Mouse (Mus musculus) gastrocnemius, adult 18-20 months (tissue): ENCODE measurements around the gene Car4. TPM values are rescaled to one million over a fixed set of nuclear protein-coding genes. Genes with fewer than 3 reads are reported as not detected.

Experiments used
- DNase-seq: peaks from one replicate; pipeline ENCODE4 v3.0.0; 2021; ENCODE audit warnings: low spot score
- total RNA-seq, 2 experiments: library from RNA; stranded (reverse); gene quantifications; 2 replicates each; pipeline ENCODE4 v1.2.3; 2021

Car4 gene
- total RNA-seq, 2 experiments from 2014 or later = 4.8 to 5.8 TPM

DNA sequence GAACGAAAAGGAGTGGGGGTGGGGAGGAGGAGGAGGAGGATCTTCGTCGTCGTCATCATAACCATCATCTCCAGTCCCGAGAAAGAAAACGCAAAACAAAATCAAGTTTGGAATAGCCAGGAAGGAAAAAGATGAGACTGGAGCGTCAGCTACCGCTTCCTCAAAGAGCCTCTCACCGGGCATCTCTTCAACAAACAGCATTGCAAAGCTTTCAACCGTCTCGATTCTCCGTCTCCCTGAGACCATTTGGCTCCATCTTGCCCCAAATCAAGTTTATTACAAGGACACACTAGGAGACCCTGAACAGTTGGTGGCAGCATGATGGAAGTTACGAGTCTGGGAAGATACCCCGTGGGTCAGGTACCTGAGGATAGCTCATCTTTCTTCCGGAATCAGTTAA, 415 bp upstream of the Car4 start:
- no peak for DNase-seq

- DNase-seq = no peak
Measured at GRCm38 (mm10) chr11:84958271-84958630, 665 bp downstream of the Car4 start.

DNA sequence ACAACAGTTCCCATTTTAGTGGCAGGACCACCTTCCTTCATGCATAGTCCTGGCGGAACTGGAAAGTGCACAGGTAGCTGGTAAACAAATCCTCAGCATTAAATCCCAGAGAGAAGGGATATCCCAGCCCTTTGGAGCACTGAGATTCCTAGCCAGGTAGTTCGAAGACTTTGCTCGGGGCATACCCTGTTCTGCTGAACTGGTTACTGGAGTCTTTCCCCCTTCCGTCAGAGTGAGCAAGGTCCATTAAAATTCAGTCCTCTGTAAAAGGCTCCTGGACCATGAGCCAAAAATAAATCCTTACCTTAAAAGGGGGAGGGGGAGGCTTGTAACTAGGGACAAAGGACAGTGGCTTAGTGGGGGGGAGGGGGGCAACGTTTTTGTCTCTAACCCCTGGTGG, 1.6 kb downstream of the Car4 start:
- no peak for DNase-seq

DNA sequence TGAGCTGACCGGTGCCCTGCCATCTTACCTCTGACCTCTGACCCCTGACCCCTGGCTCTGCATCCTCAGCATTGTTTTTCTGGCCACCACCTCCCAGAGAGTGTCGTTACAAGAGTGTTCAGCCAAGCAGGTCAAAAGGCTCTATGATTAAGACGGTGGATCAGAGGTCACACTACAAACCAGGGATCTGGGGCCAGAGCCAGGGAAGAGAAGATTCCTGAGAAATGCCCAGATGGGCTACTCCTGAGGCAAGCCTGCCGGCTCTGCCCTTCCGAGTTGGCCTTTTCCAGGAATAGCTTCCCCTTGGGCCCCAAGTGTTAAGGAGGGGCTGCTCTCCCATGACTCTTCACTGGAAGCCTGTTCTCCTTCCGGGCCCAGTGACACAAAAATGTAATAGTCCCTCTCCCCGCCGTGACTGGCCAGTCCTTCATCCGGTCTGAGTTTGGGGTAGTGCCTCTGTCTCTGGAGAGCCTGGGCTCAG, 2.2 kb downstream of the Car4 start:
- DNase-seq = peak; percentile 55

GRCm38 (mm10) chr11:84960291-84960690, 2.7 kb downstream of the Car4 start:
- no peak for DNase-seq

DNA sequence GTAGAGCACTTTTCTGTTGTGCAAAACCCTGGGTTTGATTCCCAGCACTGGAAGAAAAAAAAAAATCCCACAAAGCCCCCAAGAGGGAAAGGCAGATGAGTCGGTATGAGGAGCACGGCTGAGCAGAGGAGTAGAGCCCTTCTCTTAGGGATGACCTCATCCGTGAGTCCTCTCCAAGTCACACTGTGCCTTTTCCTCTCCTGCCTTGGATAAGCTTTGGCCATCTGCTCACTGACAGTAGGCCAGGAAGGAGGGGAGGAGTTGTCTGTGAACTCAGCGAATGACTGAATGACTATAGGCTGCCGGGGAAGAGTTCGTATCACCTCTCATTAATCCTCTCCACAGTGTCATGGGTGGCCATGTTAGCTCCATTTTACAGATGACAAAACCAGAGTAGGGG, 3.2 kb downstream of the Car4 start:
- no peak for DNase-seq

- DNase-seq = no peak
Measured at GRCm38 (mm10) chr11:84961571-84961970, 4.0 kb downstream of the Car4 start.

GRCm38 (mm10) chr11:84962536-84962935, 5.0 kb downstream of the Car4 start:
- DNase-seq = no peak

DNA sequence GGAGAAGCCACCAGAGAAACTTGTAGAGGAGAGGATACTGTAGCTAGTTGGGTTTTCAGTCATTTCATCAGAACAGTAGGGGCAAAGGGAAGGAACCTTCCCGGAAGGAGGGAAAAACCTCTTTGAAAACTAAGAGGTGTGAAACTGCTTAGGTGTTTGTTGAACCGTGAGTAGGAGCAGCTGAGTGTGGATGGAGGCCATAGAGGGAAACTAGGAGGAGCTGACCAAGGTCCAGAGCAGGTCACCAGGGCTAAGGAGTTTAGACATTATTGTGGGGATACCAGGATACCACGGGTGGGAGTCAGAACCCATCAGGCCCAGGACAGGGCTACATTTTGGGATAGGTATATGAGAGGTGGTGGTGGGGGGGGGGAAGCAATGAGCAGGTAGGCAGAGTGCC, 6.0 kb downstream of the Car4 start:
- DNase-seq = no peak

GRCm38 (mm10) chr11:84966696-84967095, 9.1 kb downstream of the Car4 start:
- no peak for DNase-seq

DNA sequence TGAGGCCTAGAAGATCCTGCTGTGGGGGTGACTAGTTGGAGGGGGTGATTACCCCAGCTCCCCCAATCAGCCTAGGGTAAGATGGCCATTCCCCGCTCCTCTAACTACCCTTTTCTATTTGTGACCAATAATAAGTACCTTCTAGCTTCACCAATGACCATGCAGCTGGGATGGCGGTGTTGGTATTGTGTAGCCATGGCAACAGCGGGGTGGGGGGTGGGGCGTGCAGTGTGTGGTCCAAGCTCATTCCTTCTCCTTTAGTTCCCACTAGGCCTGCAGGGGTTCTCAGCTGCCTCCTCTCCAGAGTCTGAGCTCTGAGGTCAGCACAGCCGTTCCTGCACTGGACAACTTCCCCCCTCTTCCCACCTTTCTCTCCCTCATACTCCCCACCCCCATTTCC, 9.5 kb downstream of the Car4 start:
- DNase-seq = no peak

DNA sequence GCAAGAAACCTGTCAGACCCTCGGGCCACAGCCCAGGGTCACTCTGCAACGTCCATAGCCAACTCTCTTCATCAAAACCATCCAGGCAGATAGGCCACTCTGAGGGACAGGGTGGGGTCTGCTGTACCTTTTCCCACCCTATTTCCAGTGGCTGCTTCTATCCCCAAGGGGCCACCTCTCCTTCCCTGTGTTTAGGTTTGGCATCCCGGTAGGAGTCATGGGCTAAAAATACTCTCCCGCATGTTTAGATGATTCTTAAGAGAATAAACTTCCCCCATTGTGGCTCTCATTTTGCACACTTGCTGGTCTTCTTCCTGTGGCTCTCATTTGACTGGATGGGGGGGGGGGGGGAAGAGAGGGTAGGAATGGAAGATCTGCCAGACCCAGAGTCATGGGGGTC, 10.7 kb downstream of the Car4 start:
- DNase-seq = no peak

- peak; percentile 23 for DNase-seq
Measured at GRCm38 (mm10) chr11:84968775-84969174, 11.2 kb downstream of the Car4 start.

GRCm38 (mm10) chr11:84972067-84972466, 14.5 kb downstream of the Car4 start:
- DNase-seq = no peak

- no peak for DNase-seq
Measured at GRCm38 (mm10) chr11:84973661-84974060, 16.1 kb downstream of the Car4 start.

DNA sequence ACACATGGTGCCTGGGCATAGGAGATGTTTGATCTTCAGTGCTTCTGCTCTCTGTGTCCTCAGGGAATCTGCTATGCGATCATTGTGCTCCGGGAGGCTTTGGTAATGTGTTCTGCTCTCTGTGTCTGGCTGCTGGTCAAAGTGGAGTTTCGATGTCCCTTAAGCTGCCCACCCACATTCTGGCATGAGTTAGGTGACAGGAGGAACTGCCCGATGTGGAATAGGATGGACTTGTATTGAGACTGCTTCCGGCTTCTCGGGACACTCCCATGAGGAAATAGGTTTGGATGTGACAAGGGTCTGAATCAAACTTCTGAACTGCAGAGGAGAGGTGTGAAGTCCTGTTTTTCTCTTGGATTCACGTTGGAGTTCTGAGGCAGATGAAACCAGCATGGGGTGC, 17.0 kb downstream of the Car4 start:
- no peak for DNase-seq

GRCm38 (mm10) chr11:84976706-84977105, 19.1 kb downstream of the Car4 start:
- DNase-seq = no peak

- no peak for DNase-seq
Measured at GRCm38 (mm10) chr11:84977385-84977952, 19.9 kb downstream of the Car4 start.

- DNase-seq = no peak
Measured at GRCm38 (mm10) chr11:84978113-84978512, 20.5 kb downstream of the Car4 start.

DNA sequence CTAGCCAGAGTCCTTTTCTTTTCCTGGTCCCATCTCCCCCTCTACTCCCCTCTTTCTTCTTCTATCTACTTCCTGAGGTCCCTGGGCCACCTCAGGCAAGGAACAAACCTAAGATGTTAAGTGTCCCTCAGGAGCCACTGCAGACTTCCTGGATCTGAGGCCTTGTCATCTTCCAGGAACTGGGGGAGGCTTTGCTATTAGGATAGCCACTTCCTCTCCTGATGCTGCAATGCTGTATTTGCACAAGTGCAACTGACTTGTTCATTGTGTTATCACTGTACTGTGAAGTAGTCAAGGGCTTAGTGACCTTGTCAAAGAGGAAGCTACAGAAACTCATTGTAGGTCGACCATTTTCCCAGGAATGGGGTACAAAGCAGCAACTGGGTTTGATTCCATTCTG, 21.8 kb downstream of the Car4 start:
- no peak for DNase-seq

GRCm38 (mm10) chr11:84980697-84981096, 23.1 kb downstream of the Car4 start:
- no peak for DNase-seq

GRCm38 (mm10) chr11:84985421-84985820, 27.8 kb downstream of the Car4 start:
- DNase-seq = no peak

GRCm38 (mm10) chr11:84988341-84988919, 30.8 kb downstream of the Car4 start:
- no peak for DNase-seq

- DNase-seq = no peak
Measured at GRCm38 (mm10) chr11:84992996-84993395, 35.4 kb downstream of the Car4 start.
